Mouse (Mus musculus) inflammation-experienced regulatory T-cells, adult 6 months (primary cell): Measurements from ENCODE around the gene Wnt10a. TPM values are rescaled to one million over a fixed set of nuclear protein-coding genes. Genes with fewer than 3 reads are reported as not detected.
"Not testable (repeated sequence)": the region's sequence is repeated elsewhere in the genome, so short reads cannot be mapped to it uniquely, and the experiment has no call there.

Experiments used
- ATAC-seq: one replicate; pipeline ENCODE4 v1.8.0; 2017
- polyA plus RNA-seq, 3 experiments: library from polyadenylated mRNA; unstranded; fragments of 100-300 nt; shearing (Covaris generic); gene quantifications; one replicate each; pipeline ENCODE4 v1.2.1; 2017

The Wnt10a gene
- polyA plus RNA-seq, 3 experiments from 2014 or later: 0.19 TPM; not detected in 2

DNA sequence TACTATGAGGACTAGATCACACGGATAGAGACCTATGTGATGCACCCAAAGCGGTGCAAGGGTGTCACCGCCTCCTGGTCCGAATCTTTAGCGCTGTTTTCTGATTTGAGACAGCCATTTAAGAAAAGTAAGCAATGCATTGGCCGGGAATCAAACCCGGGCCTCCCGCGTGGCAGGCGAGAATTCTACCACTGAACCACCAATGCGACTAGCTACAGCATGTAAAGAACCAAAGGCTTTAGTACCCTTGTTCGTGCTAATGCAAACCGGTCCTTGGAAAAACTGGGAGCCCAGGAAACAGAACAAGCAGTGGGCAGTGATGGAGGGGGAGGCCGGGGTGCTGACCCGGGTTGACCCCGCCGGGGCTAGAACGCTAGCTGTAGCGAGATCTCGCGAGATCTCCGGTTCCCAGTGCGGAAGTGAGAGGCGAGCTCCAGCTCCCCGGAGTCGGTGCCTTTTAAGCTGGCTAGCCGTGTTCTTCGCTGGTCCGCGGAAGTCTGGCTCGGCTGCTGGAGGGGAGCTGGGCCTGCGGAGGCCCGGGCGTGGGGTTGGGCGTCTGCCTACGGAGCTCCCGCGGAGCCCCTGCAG is 25.4 kb downstream of the Wnt10a start:
- peak; percentile 98 for ATAC-seq

DNA sequence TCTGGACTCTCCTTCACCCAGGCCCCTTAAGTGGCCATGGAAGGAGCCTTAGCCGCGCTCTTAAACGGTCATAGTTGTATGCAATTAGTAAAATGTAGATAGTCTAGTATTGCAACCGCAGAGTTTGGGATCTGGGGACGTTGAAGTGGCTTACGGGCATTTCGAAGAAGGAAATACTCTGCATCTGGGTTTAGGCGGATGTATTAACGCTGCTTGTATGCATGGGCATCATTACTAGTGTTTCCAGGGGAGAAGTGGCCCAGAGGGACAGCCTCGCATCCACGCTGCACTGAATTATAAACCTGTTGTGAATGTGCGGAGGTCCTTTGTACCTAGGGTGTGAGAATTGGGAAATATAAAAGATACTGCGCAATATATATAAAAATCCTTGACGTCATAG is 25.9 kb downstream of the Wnt10a start:
- ATAC-seq: peak; percentile 36

GRCm38 (mm10) chr1:74818509-74818908 is 27.2 kb downstream of the Wnt10a start:
- ATAC-seq: no peak

GRCm38 (mm10) chr1:74823598-74823997 is 32.3 kb downstream of the Wnt10a start:
- not testable (repeated sequence) for ATAC-seq

DNA sequence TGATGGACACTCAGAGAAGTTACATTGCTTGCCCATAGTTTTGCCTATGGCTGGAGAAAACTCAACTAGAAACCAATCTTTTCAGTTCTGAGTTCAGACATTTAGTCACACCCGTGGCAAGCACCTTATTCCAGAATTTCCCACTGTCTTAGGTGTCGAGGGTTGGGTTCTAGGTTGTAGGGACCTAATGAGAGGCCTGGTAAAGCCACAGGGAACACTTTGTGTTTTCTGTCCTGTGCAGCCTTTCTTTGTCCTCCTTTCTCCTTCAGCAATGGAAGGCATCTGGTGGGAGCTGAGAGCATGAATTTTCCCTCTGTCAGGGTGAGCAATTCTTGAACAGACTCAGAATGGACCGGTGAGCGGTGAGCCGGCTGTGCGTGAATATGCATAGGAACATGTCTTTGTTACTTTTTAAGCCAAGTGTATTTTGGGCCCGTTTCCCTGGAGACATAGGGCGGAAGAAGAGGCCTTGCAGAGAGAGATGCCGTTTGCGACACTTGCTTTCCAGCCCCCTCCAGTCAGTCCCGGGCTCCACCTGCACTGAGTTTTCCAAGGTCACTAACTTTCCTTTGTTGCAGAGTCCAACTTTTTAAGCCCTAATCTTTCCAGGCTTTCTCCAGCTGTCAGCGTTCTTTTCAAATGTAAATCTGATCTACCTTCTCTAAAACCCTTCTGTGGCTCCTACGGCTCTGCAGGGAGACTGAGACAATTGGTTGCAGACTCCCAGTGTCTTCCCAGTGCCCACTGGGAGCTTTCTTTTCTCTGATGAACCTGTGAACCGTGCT is 33.4 kb downstream of the Wnt10a start:
- ATAC-seq: no peak

GRCm38 (mm10) chr1:74830061-74830460 is 38.7 kb downstream of the Wnt10a start:
- no peak for ATAC-seq

GRCm38 (mm10) chr1:74833255-74833654 is 41.9 kb downstream of the Wnt10a start:
- ATAC-seq: no peak

- ATAC-seq: no peak
Observed at GRCm38 (mm10) chr1:74843090-74843489, 51.8 kb downstream of the Wnt10a start.

DNA sequence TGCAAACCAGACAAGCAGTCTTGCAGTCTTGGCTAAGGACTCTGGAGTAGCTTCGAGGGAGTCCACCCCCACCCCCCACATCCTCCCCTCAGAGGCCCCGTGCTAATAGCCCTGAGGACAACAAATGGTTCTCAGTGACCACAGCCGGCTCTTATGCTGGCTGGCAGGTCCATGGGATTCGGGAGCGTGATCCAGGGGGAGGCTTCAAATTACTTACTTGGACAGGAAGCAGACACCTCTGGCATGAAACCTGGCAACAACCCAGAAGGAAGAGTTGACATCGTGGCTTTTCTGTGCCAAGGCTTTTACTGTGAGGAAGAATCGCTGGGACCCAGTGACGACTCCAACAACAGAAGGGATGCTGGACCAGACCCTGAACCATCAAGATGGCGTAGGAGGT is 55.0 kb downstream of the Wnt10a start:
- no peak for ATAC-seq

GRCm38 (mm10) chr1:74848946-74849345 is 57.6 kb downstream of the Wnt10a start:
- ATAC-seq: no peak

DNA sequence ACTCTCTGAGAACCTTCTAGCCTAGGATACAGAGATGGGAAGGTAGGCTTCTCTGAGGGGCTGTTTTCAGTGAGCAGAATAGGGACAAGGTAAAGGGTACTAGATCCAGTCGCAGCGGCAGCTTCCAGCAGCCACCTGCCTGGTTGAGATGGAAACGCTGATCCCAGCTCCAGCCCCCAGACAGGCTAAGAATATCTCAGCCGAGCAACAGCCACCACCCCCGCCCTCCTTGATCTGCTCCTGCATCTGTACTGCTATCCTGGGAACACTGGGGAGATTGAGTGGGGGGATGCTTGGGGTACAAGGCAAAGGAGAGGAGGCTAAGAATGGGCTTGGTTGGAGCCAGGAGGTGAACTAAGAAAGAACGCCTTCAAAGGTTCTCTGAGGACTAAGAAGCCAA is 58.9 kb downstream of the Wnt10a start:
- ATAC-seq: no peak

DNA sequence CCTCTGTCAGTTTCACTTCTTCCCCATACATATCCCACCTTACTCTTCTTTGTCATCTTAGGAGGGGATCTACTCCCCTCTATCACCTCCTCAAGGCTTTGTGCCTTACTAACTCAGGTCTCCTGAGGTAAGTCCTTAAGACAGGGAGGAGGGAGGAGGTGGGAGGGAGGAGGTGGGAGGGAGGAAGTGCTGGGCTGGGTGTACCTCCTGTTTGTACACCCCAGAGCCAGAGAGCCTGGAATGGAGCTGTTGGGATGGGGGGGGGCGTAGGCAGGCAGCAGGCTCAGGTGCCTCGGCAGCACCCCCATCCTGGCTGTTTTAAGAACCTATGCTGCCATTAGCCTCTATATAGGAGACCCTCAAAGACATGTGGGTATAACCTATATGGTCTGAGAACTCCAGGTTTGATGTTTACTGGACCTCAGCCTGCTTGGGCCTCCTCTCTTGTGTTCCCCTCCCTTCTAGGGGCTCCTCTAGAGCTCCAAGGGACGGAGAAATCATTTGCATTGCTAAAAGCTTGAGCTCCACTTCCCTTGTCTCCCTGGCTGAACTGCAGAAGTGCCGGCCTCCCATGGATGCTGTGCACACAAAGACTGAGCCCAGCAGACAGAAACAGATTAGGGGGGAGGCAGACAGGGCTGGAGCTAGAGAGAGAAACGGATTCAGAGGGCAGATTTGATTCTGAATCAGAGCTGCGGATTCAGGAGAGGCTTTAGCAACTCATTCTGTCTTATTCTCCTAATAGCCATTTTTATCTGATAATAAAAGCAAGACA is 59.9 kb downstream of the Wnt10a start:
- ATAC-seq: no peak

Other genes starting within 250 kb of the Wnt10a start
- 1 to 10 TPM; 1.1 to 5.6 (median 2.5) TPM for gene Plcd4, start 248.6 kb upstream of the Wnt10a start, polyA plus RNA-seq
- 10 to 100 TPM; 29.2 to 30.1 (median 29.4) TPM for gene Usp37, start 247.2 kb upstream of the Wnt10a start, polyA plus RNA-seq
- gene Zfp142, start 203.3 kb upstream of the Wnt10a start, polyA plus RNA-seq: 10 to 100 TPM in 2 of 3 experiments, 1 to 10 TPM in 1; 8.3 to 20.9 (median 11.0) TPM
- 10 to 100 TPM; 11.1 to 16.0 (median 15.5) TPM for gene Bcs1l, start 203.2 kb upstream of the Wnt10a start, polyA plus RNA-seq
- gene Rnf25, start 190.1 kb upstream of the Wnt10a start, polyA plus RNA-seq: 10 to 100 TPM; 19.2 to 25.0 (median 22.0) TPM
- not detected for gene Stk36, start 190.1 kb upstream of the Wnt10a start, polyA plus RNA-seq
- gene Ttll4, start 129.8 kb upstream of the Wnt10a start, polyA plus RNA-seq: 10 to 100 TPM in 2 of 3 experiments, 1 to 10 TPM in 1; 8.1 to 15.9 (median 14.8) TPM
- gene Cyp27a1, start 77.9 kb upstream of the Wnt10a start, polyA plus RNA-seq: 1 to 10 TPM in 1 of 3 experiments, not detected in 2; 1.4 TPM
- not detected for gene Prkag3, start 42.3 kb upstream of the Wnt10a start, polyA plus RNA-seq
- gene Wnt6, start 19.6 kb upstream of the Wnt10a start, polyA plus RNA-seq: not detected
- not detected for gene Cdk5r2, start 63.4 kb downstream of the Wnt10a start, polyA plus RNA-seq
- gene Fev, start 93.9 kb downstream of the Wnt10a start, polyA plus RNA-seq: not detected
- not detected for gene Cryba2, start 101.6 kb downstream of the Wnt10a start, polyA plus RNA-seq
- gene Cfap65, start 144.1 kb downstream of the Wnt10a start, polyA plus RNA-seq: not detected
- gene Ihh, start 160.2 kb downstream of the Wnt10a start, polyA plus RNA-seq: not detected